Mouse (Mus musculus): ENCODE measurements around the gene Pnma3. TPM values are rescaled to one million over a fixed set of nuclear protein-coding genes. Genes with fewer than 3 reads are reported as not detected.
"Not testable (repeated sequence)": the region's sequence is repeated elsewhere in the genome, so short reads cannot be mapped to it uniquely, and the experiment has no call there.

The Pnma3 gene
- polyA plus RNA-seq, 1 experiment from 2014 or later = 0.90 TPM

DNA sequence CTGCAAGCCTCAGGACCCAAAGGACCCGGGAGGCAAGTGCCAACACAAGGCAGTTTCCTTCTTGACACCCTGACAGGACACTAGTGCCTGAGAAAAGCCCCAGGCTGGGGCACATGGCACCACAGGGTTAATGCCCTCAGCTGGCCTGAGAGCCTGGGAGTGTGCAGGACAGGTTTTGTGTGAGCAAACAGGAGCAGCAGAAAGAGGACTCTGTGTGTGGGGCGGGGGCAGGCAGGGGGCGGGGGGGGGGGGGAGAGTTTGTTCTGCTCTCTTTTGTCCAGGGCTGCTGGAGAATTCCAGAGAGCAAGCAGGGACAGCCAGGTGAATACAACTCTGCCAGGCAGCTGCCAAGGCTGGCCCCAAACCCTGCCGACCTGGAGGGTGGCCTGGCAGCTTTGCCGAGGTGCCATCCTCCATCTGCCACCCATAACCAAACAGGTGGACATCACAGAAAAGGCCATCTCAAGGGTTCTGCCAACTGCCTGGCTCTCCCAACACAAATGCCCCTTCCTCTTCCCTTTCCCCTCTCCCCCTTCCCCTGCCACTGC is 2.3 kb downstream of the Pnma3 start:
- not testable (repeated sequence) for H3K4me2 ChIP-seq (replicated peaks; ENCODE audit: low read depth, low read length); DNase-seq (ENCODE audit: low spot score); H3K36me3 ChIP-seq (ENCODE audit: control insufficient read depth, insufficient read depth, low read length); H3K4me3 ChIP-seq (ENCODE audit: low read depth, low read length); H3K9me3 ChIP-seq (ENCODE audit: control insufficient read depth, low read length); H3K27ac ChIP-seq (ENCODE audit: low read depth, low read length); ATAC-seq (ENCODE audit: low FRiP score); H3K4me1 ChIP-seq (replicated peaks; ENCODE audit: control insufficient read depth, insufficient read depth, low read length); H3K9ac ChIP-seq (ENCODE audit: low read depth, low read length); H3K27me3 ChIP-seq (ENCODE audit: control insufficient read depth, insufficient read depth, low read length)
- WGBS = no CpG with 5 or more reads among the region's 5 CpGs

DNA sequence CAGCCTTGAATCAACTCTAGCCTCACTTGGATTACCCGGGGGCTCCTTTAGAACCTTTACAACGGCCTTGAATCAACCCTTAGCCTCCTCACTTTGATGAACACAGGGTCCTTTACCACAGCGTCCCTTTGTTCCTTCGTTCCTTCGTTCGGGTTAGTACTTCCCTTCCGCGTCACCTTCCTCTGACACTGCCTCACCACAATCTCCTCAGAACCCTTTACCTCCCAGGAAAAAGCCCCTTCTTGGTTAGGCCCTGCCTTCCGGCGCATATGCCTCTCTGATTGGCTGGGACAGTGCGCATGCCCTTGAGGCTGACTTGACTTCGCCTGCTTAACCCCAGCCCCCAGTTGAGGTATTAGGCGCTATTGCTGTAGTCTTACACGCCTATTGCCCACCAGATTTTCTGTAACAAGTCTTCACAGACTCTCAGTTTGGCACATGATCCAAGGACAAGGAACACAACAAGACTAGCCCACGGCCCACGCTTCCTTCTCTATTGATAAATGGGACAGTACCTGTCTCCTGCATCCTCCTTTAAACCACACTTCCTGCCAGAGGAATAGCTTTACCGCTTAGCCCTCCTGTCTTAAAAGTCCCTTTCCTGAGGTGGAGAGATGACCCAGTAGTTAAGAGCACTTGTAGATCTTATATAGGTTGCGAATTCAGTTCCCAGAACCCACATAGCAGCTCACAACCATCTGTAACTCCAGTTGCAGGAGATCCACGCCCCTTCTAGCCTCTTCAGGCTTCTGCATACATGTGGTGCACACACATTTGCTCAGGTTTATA is 17.9 kb downstream of the Pnma3 start, which contains the start of gene Xlr4a:
TSS of gene Xlr4a (minus strand) at position 212 of the 789 bp plus-strand sequence.
- H3K4me1 ChIP-seq (replicated peaks; ENCODE audit: control insufficient read depth, insufficient read depth, low read length); ATAC-seq (ENCODE audit: low FRiP score); H3K9ac ChIP-seq (ENCODE audit: low read depth, low read length); H3K36me3 ChIP-seq (ENCODE audit: control insufficient read depth, insufficient read depth, low read length); H3K27me3 ChIP-seq (ENCODE audit: control insufficient read depth, insufficient read depth, low read length); H3K4me3 ChIP-seq (ENCODE audit: low read depth, low read length); H3K27ac ChIP-seq (ENCODE audit: low read depth, low read length); H3K9me3 ChIP-seq (ENCODE audit: control insufficient read depth, low read length); H3K4me2 ChIP-seq (replicated peaks; ENCODE audit: low read depth, low read length); DNase-seq (ENCODE audit: low spot score): not testable (repeated sequence)
- 83% methylated on average over 19 of the region's 19 CpGs for WGBS

DNA sequence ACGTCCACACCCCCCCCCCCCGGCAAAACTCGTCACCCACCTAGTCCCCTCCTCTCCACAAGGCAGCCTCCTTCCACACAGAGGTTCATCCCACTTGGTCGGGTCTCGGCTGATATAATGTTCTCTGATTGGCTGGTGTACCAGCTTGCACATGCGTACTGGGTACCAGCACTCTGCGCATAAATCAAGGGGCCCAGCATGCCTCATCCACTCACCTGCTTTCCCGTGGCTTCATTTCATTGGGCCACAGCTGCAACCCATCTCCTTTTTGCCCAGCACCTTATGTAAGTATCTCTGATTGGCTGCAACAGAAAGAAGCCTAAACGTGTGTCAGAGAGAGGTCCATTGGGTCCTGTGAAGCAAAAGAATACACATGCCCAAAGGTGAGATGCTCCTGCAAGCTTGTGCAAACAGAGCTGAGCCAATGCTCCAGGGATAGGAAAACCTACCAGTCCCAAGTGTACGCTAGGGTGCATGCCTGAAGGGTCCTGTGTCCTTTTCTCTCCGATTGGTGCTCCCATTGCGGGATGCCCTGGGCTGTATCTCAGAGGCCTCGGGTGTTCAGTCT is 32.4 kb downstream of the Pnma3 start, which contains the start of gene Xlr3a:
TSS of gene Xlr3a (minus strand) at position 155 of the 568 bp plus-strand sequence.
- ATAC-seq (ENCODE audit: low FRiP score); H3K27ac ChIP-seq (ENCODE audit: low read depth, low read length); H3K36me3 ChIP-seq (ENCODE audit: control insufficient read depth, insufficient read depth, low read length); H3K4me1 ChIP-seq (replicated peaks; ENCODE audit: control insufficient read depth, insufficient read depth, low read length); H3K4me2 ChIP-seq (replicated peaks; ENCODE audit: low read depth, low read length); DNase-seq (ENCODE audit: low spot score); H3K9ac ChIP-seq (ENCODE audit: low read depth, low read length); H3K9me3 ChIP-seq (ENCODE audit: control insufficient read depth, low read length); H3K27me3 ChIP-seq (ENCODE audit: control insufficient read depth, insufficient read depth, low read length); H3K4me3 ChIP-seq (ENCODE audit: low read depth, low read length): not testable (repeated sequence)
- WGBS = 79% methylated on average over 13 of the region's 13 CpGs

DNA sequence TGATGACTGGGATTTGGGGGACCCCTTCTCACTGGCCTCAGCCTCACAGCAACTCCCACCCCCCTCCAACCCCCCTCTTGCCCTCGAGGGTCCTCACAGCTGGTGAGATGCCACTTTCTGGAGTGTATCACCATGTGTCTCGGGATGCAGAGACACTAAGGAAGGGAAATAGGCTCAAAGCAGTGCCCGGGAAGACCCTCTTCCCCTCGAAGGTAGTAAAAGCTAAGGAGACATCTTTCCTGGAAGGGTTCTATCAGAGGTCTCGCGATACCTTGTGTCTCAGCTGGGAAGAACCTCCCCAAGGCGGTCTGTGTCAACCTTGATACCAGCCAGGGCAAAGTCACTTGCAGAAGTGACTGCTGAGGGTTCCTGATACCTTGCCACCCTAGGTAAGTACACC is 52.2 kb downstream of the Pnma3 start, which contains the start of gene Gm14685:
TSS of gene Gm14685 (plus strand) at position 301 of the 400 bp plus-strand sequence.
- not testable (repeated sequence) for H3K4me1 ChIP-seq (replicated peaks; ENCODE audit: control insufficient read depth, insufficient read depth, low read length); H3K36me3 ChIP-seq (ENCODE audit: control insufficient read depth, insufficient read depth, low read length); ATAC-seq (ENCODE audit: low FRiP score); H3K4me2 ChIP-seq (replicated peaks; ENCODE audit: low read depth, low read length); H3K9ac ChIP-seq (ENCODE audit: low read depth, low read length); H3K27ac ChIP-seq (ENCODE audit: low read depth, low read length); H3K27me3 ChIP-seq (ENCODE audit: control insufficient read depth, insufficient read depth, low read length); H3K4me3 ChIP-seq (ENCODE audit: low read depth, low read length); H3K9me3 ChIP-seq (ENCODE audit: control insufficient read depth, low read length); DNase-seq (ENCODE audit: low spot score)
- WGBS = no CpG with 5 or more reads among the region's 7 CpGs

Other genes starting within 250 kb of the Pnma3 start
- 1.0 and 1.1 TPM in 2 replicates for gene Gabrq, start 239.6 kb upstream of the Pnma3 start, polyA plus RNA-seq (2014; fragmentation: Nextera tagmentation; extraction: Ambion mirVana)
- gene Cetn2, start 146.4 kb upstream of the Pnma3 start, polyA plus RNA-seq (2014; fragmentation: Nextera tagmentation; extraction: Ambion mirVana) = 123 and 127 TPM in 2 replicates
- gene Nsdhl, start 146.2 kb upstream of the Pnma3 start, polyA plus RNA-seq (2014; fragmentation: Nextera tagmentation; extraction: Ambion mirVana) = 51.6 and 55.0 TPM in 2 replicates
- 5.8 and 6.1 TPM in 2 replicates for gene Zfp185, start 77.4 kb upstream of the Pnma3 start, polyA plus RNA-seq (2014; fragmentation: Nextera tagmentation; extraction: Ambion mirVana)
- gene Pnma5, start 27.7 kb upstream of the Pnma3 start, polyA plus RNA-seq (2014; fragmentation: Nextera tagmentation; extraction: Ambion mirVana) = not detected in 2 replicates
- 0.43 TPM in 1 of 2 replicates, not detected in the other for gene Xlr4a, start 17.7 kb downstream of the Pnma3 start, polyA plus RNA-seq (2014; fragmentation: Nextera tagmentation; extraction: Ambion mirVana)
- 4.5 and 6.0 TPM in 2 replicates for gene Xlr3a, start 32.3 kb downstream of the Pnma3 start, polyA plus RNA-seq (2014; fragmentation: Nextera tagmentation; extraction: Ambion mirVana)
- gene Gm14685, start 52.3 kb downstream of the Pnma3 start, polyA plus RNA-seq (2014; fragmentation: Nextera tagmentation; extraction: Ambion mirVana) = not detected in 2 replicates
- not detected in 2 replicates for gene Xlr5b, start 84.0 kb downstream of the Pnma3 start, polyA plus RNA-seq (2014; fragmentation: Nextera tagmentation; extraction: Ambion mirVana)
- 0.11 TPM in 1 of 2 replicates, not detected in the other for gene DXBay18, start 84.7 kb downstream of the Pnma3 start, polyA plus RNA-seq (2014; fragmentation: Nextera tagmentation; extraction: Ambion mirVana)
- gene Spin2d, start 112.2 kb downstream of the Pnma3 start, polyA plus RNA-seq (2014; fragmentation: Nextera tagmentation; extraction: Ambion mirVana) = not detected in 2 replicates
- gene Xlr3b, start 127.4 kb downstream of the Pnma3 start, polyA plus RNA-seq (2014; fragmentation: Nextera tagmentation; extraction: Ambion mirVana) = 19.0 and 20.5 TPM in 2 replicates
- gene Xlr4b, start 149.5 kb downstream of the Pnma3 start, polyA plus RNA-seq (2014; fragmentation: Nextera tagmentation; extraction: Ambion mirVana) = 0.35 and 0.49 TPM in 2 replicates
- gene F8a, start 163.5 kb downstream of the Pnma3 start, polyA plus RNA-seq (2014; fragmentation: Nextera tagmentation; extraction: Ambion mirVana) = 16.4 and 17.6 TPM in 2 replicates
- gene Xlr4c, start 178.3 kb downstream of the Pnma3 start, polyA plus RNA-seq (2014; fragmentation: Nextera tagmentation; extraction: Ambion mirVana) = not detected in 2 replicates
- 0.37 and 0.75 TPM in 2 replicates for gene Xlr3c, start 200.6 kb downstream of the Pnma3 start, polyA plus RNA-seq (2014; fragmentation: Nextera tagmentation; extraction: Ambion mirVana)
- gene Xlr5a, start 228.2 kb downstream of the Pnma3 start, polyA plus RNA-seq (2014; fragmentation: Nextera tagmentation; extraction: Ambion mirVana) = not detected in 2 replicates
- gene Xlr5c, start 228.2 kb downstream of the Pnma3 start, polyA plus RNA-seq (2014; fragmentation: Nextera tagmentation; extraction: Ambion mirVana) = not detected in 2 replicates